Mouse (Mus musculus) heart, postnatal 0 days (tissue): ENCODE data around the gene Trpv4.

Experiments used
- CTCF ChIP-seq: IDR thresholded peaks from 2 replicates; pipeline ENCODE4 v1.5.1; 2016; ENCODE audit warnings: antibody characterized with exemption, control low read depth, low read depth
- EP300 ChIP-seq: IDR thresholded peaks from 2 replicates; pipeline ENCODE4 v1.6.1; 2016; ENCODE audit warnings: antibody characterized with exemption, low read depth

- TF ChIP-seq EP300: no peak
- TF ChIP-seq CTCF: peak; percentile 80
These were observed 44.5 kb upstream of the Trpv4 start for GRCm38 (mm10) chr5:114702403-114703392.
